8 mouse cellular contexts compared by ENCODE assay signal in the genomic region with DNA sequence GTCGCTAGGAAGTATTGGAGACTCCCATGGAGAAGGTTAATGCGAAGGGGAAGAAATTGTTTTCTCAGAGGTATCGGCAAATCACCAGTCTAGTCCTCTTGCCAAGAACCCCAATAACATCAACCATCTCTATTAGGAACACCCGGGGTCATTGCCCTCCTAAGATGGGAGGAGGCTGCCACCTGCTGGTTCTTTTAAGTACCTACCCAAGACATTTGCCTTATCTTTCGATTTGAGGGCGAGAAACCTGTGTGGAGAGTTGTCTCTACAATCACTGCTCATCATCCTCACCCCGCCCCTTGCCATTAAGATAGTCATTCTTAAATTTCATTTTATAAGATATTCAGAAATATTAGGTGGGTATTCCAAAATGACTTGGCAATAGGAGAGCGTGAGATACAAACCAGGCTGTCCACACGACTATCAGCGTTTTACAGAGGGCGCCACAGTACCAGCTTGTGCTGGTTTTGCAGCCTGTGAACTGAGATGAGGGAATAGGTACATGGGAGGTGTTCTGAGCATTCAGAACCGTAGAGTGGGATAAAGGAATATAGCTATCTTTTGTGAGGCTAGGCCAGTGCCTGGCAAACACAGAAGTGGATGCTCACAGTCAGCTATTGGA.
DNase-seq lines count a peak whose midpoint lies in the region; ATAC-seq lines count a peak whose summit lies in the region.

No protein-coding gene starts in this region.

- H3K4me2 ChIP-seq in hindbrain, embryonic 15.5 days: no peak overlapping the region

- H3K4me3 ChIP-seq in hindbrain, embryonic 15.5 days: no peak overlapping the region

- H3K9me3 ChIP-seq in hindbrain, embryonic 15.5 days: no peaks in the 10 kb centered on the region

- no peak overlapping the region for H3K9ac ChIP-seq in hindbrain, embryonic 15.5 days

- no peaks in the 10 kb centered on the region for H3K4me1 ChIP-seq in hindbrain, embryonic 15.5 days (replicated peaks)

- 41% methylated on average over 12 of the region's 12 CpGs for WGBS in hindbrain, embryonic 15.5 days

- no peak overlapping the region for H3K27ac ChIP-seq in hindbrain, embryonic 15.5 days (replicated peaks)

- H3K36me3 ChIP-seq in hindbrain, embryonic 15.5 days: no peaks in the 10 kb centered on the region

- peak; percentile 73 for ATAC-seq in hindbrain, embryonic 15.5 days (ENCODE audit: low FRiP score, low read depth)
- ATAC-seq in megakaryocyte, adult 5-6 weeks (ENCODE audit: poor library complexity, severe bottlenecking): peak; percentile 86

- DNase-seq in Muller cell, postnatal 12 days (ENCODE audit: inconsistent ontology term): peak; percentile 67
- DNase-seq in cerebellum, adult 11-12 months: peak; percentile 46
- peak; percentile 66 for DNase-seq in forelimb bud, embryonic 11.5 days (ENCODE audit: low read depth, low spot score)
- DNase-seq in layer of hippocampus, postnatal 14 days (ENCODE audit: low spot score in 2 of 2): peak; percentile 68 to 70
- peak; percentile 63 to 75 for DNase-seq in right cerebral cortex, adult 2 months (ENCODE audit: low spot score in 2 of 2)
- peak; percentile 53 to 58 for DNase-seq in urinary bladder, postnatal 36 days (ENCODE audit: low spot score in 2 of 2)

- H3K27me3 ChIP-seq in hindbrain, embryonic 15.5 days: no peaks in the 10 kb centered on the region
